Mouse (Mus musculus) liver, embryonic 11.5 days (tissue): ENCODE data around the gene Hcn4. TPM values are rescaled to one million over a fixed set of nuclear protein-coding genes. Genes with fewer than 3 reads are reported as not detected.

Source experiments
- ATAC-seq: fragments of 200-750 bp; cut with Nextera tagmentation; replicated peaks from 2 replicates; pipeline ENCODE4 v1.8.0; 2017; ENCODE audit warnings: moderate number of reproducible peaks, mild to moderate bottlenecking, moderate TSS enrichment, moderate library complexity; ENCODE audit not compliant: low FRiP score
- DNase-seq: peaks from one replicate; pipeline ENCODE4 v3.0.0-alpha.2; 2017; ENCODE audit warnings: low spot score
- H3K27ac ChIP-seq: fragments of 300-500 bp; sonication (generic); 2 replicates; pipeline ENCODE4 v1.5.1; 2014; ENCODE audit warnings: mild to moderate bottlenecking, low read depth, low read length, control low read depth
- H3K27me3 ChIP-seq: fragments of 300-500 bp; sonication (generic); replicated peaks from 2 replicates; pipeline ENCODE4 v1.6.1; 2014; ENCODE audit warnings: low read length, mixed read lengths; ENCODE audit not compliant: control insufficient read depth, insufficient read depth
- H3K36me3 ChIP-seq: fragments of 300-500 bp; sonication (generic); 2 replicates; pipeline ENCODE4 v1.6.1; 2014; ENCODE audit warnings: mild to moderate bottlenecking, low read length, moderate library complexity, mixed read lengths; ENCODE audit not compliant: control insufficient read depth, insufficient read depth
- H3K4me1 ChIP-seq: fragments of 300-500 bp; sonication (generic); replicated peaks from 2 replicates; pipeline ENCODE4 v1.6.1; 2014; ENCODE audit warnings: low read length, mixed read lengths; ENCODE audit not compliant: control insufficient read depth, insufficient read depth
- H3K4me2 ChIP-seq: fragments of 300-500 bp; sonication (generic); 2 replicates; pipeline ENCODE4 v1.6.1; 2014; ENCODE audit warnings: mild to moderate bottlenecking, control low read depth, moderate library complexity
- H3K4me3 ChIP-seq: fragments of 300-500 bp; sonication (generic); 2 replicates; pipeline ENCODE4 v1.5.1; 2014; ENCODE audit warnings: low read depth, low read length, control low read depth
- H3K9ac ChIP-seq: fragments of 300-500 bp; sonication (generic); 2 replicates; pipeline ENCODE4 v1.6.1; 2014; ENCODE audit warnings: low read depth, low read length, control low read depth
- H3K9me3 ChIP-seq: fragments of 300-500 bp; sonication (generic); 2 replicates; pipeline ENCODE4 v1.6.1; 2016; ENCODE audit warnings: low read length, inconsistent platforms, mixed read lengths; ENCODE audit not compliant: control insufficient read depth
- WGBS: fragments of 180-500 bp; shearing (Covaris S2); extraction: QIAGEN DNeasy Blood & Tissue Kit; methylation state at CpG from one replicate; pipeline ENCODE4 v1.1.7; 2014; 5-methylcytosine and 5-hydroxymethylcytosine counted together
- polyA plus RNA-seq: library from polyadenylated mRNA; unstranded; fragments of >200 nt; fragmentation: Nextera tagmentation; extraction: Ambion mirVana; gene quantifications from 2 replicates; pipeline ENCODE4 v1.2.1, GENCODE M21; 2014

The Hcn4 gene
- polyA plus RNA-seq, 1 experiment from 2014 or later, result 0.40 TPM

DNA sequence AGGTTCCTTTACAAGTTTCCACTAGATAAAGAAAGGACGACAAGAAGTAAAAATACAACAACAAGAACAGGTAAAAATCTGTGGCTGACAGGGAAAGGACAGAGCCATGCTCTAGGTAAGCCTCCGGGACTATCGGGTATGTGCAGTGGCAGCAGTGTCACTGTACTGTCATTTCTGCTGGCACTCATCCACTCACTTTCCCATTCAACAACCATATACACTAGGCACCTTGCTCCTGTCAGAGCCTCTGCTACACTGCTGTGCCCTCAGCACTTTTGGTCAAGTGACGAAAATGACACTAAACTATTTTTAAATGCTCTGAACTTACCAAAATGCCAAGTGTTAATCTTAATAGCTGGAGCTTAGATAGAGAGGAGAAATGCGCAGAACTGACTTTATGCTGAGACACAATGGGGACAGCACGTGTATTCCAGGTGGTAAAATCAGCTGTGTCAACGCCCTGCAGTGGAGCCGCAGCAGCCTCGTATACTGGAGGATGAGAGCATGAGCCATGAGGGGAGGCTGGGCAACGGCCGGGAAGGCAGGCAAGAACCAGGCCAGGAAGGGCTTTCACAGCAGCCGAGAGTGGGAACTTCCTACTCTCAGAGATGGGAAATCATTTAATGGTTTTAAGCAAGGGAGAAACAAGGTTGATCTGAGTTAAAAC is 66.7 kb downstream of the Hcn4 start:
- 0 out of 2 replicates have a peak, but pooled peaks cover 2% of the 10 kb centered on the region for H3K36me3 ChIP-seq
- H3K9me3 ChIP-seq, result no peaks in the 10 kb centered on the region
- no peaks in the 10 kb centered on the region for H3K27me3 ChIP-seq
- no peak for DNase-seq
- ATAC-seq, result no peak
- no peaks in the 10 kb centered on the region for H3K4me1 ChIP-seq
- no peak overlapping the region for H3K4me2 ChIP-seq
- WGBS, result 84% methylated on average over 12 of the region's 12 CpGs
- no peak overlapping the region for H3K4me3 ChIP-seq
- no peak overlapping the region for H3K9ac ChIP-seq
- no peak overlapping the region for H3K27ac ChIP-seq

DNA sequence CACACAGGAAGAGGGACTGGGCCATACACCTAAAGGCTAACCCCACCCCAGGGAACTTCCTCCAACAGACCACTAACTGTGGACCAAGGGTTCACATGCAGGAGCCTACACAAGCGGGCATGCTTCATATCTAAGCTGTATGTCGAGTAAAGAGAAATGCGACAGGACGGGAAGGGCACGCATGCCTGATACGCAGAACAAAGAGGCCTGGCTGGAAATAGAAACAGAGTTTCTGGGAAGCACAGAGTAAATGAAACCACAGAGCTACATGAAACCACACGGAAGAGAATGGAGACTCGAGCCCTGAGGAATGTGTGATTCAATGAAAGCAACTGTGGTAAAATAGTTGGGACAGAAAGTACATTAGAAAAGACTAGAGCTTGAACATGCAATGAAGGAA is 67.7 kb downstream of the Hcn4 start:
- 78% methylated on average over 8 of the region's 8 CpGs for WGBS
- Histone ChIP-seq H3K4me3 (no peak overlapping the region), H3K9ac (no peak overlapping the region), H3K4me1 (no peaks in the 10 kb centered on the region), H3K27me3 (no peaks in the 10 kb centered on the region), H3K4me2 (no peak overlapping the region), H3K27ac (no peak overlapping the region), H3K36me3 (0 out of 2 replicates have a peak, but pooled peaks cover 2% of the 10 kb centered on the region), H3K9me3 (no peaks in the 10 kb centered on the region)
- ATAC-seq (no peak), DNase-seq (no peak)

DNA sequence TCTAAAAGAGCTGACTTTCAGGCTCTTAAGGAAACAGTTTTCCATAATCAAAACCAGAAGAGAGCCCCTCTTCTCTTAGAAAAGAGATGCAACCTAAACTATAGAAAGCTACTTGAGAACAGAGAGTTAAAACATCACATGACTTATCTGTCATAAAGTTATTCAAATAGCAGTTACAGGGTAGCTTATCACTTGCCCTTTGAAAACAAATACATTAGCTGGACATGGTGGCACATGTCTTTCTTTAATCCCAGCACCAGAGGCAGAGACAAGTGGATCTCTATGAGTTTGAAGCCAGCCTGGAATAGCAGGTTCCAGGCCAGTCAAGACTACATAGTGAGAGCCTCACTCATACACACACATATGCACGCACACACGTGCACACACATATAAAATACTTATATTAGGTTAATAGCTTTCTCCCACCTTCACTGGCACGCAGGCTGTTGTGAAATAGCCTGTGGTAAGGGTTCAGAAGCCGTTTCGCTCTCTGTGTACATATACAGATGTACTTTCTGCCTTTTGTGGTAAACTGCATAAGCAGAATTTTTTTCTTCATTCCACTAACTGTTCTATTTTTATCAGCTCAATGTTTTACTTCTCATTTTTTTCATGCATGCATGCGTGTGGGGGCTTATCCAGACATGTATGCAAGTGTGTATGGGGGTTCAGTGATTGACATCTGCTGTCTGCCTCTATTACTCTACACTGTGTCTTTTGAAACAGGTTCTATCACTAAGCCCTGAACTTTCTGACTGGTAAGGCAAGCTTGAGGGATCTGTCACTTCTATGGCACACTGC is 68.8 kb downstream of the Hcn4 start:
- WGBS, result 76% methylated on average over 6 of the region's 6 CpGs
- Histone ChIP-seq H3K27me3 (no peaks in the 10 kb centered on the region), H3K4me3 (no peak overlapping the region), H3K4me1 (no peaks in the 10 kb centered on the region), H3K36me3 (0 out of 2 replicates have a peak, but pooled peaks cover 2% of the 10 kb centered on the region), H3K27ac (no peak overlapping the region), H3K9me3 (no peaks in the 10 kb centered on the region), H3K9ac (no peak overlapping the region), H3K4me2 (no peak overlapping the region)
- DNase-seq (no peak), ATAC-seq (no peak)

DNA sequence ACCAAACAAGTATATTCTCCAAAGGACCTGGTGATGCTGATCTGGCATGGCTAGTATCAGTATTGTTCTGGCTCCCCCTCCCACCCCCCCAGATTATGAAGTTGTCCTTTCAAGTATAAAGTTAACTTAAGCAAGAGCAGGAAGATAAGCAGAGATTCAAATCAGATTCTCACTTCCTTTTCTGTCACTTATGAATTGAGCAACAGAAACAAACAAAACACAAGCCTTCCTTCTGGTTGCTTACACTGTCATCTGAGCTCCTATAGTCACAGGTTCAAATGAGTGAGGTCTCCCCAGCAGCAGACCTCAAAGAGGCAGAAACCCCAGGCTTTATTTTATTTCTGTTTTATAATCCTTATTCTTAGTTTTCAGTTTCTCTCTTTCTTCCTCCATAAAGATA is 76.4 kb downstream of the Hcn4 start:
- Histone ChIP-seq H3K27me3 (no peaks in the 10 kb centered on the region), H3K4me2 (no peak overlapping the region)

DNA sequence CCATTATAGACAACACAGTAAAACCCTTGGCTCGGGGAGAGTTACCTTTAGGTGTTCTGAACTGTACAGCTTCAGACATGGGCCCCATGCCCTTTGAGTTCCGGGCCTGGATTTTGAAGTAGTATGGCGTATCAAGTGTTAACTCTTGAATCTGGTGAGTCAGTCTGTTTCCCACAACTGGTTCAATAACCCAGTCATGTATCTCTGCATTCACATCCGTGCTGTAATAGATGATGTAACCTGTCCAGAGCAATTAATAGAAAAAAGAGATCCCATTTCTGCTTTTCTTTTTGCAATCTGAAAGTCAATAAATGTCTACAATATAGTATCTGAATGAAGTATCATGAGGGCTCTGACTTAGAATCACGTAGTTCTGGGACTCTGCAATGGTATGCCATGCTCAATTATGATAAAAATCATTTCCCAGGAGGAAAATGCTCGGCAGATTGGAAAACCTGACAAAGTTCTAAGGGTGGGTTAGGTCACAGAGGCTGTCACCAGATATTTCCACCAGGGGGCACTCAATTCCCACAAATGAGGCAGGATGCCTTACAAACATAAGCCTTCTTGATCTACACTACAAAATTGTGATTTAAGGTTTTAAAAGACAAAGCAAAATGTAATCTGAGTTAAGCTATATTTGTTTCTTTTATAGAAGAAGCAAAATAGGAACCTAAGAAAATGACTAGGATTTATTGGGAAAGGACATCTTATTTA is 79.8 kb downstream of the Hcn4 start:
- Histone ChIP-seq H3K4me1 (no peaks in the 10 kb centered on the region), H3K36me3 (no peaks in the 10 kb centered on the region), H3K27ac (no peak overlapping the region), H3K27me3 (no peaks in the 10 kb centered on the region), H3K4me2 (no peak overlapping the region), H3K4me3 (no peak overlapping the region), H3K9me3 (no peaks in the 10 kb centered on the region), H3K9ac (no peak overlapping the region)
- ATAC-seq (no peak), DNase-seq (no peak)
- WGBS, result 51% methylated on average over 6 of the region's 6 CpGs

More for the DNA sequence above, 76.4 kb downstream of the Hcn4 start:
- Histone ChIP-seq H3K9me3 (no peaks in the 10 kb centered on the region), H3K4me1 (no peaks in the 10 kb centered on the region), H3K36me3 (no peaks in the 10 kb centered on the region), H3K4me3 (no peak overlapping the region), H3K9ac (no peak overlapping the region), H3K27ac (no peak overlapping the region)
- DNase-seq (no peak), ATAC-seq (no peak)

Other genes with a start within 250 kb of the Hcn4 start
- gene Nptn, start 241.2 kb upstream of the Hcn4 start, polyA plus RNA-seq, result 113 and 114 TPM in 2 replicates
- gene Rec114, start 79.4 kb upstream of the Hcn4 start, polyA plus RNA-seq, result 14.7 and 19.1 TPM in 2 replicates
- gene Neo1, start 213.0 kb downstream of the Hcn4 start, polyA plus RNA-seq, result 11.5 and 14.6 TPM in 2 replicates